Mouse (Mus musculus): ENCODE measurements around the gene Pold1. TPM values are rescaled to one million over a fixed set of nuclear protein-coding genes. Genes with fewer than 3 reads are reported as not detected.

Gene Pold1
- polyA plus RNA-seq (2015; fragmentation: Nextera tagmentation; extraction: Ambion mirVana): 101 and 105 TPM in 2 replicates

DNA sequence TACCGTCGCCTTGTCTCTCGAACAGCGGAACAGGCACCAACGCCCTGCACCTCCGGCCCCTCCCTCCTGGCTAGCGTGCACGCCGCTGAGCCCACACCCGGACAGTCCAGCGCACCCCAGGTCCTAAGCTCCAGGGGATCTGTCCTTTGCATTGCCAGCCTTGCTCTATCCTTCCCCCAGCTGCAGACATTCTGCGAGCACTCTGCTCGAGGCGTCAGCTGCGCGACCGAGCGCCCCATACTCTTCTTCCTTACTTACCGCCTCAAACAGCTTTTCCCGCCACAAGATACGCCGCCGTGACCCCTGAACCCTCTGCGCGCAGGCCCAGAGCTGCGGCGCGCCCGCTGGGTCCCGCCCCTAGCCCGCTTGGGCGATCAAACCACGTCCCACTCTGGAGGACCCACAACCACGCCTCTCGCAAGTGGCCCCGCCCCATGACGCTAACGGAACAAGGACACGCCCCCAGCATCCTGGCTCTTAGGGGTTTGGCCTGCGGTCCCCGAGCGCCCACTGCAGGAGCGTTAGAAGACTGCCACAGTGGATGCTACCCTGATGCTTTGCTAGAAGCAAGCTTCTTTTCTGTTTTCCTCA, at the start of gene Pold1:
Gene Pold1, minus strand, starts transcription at position 353 of the 591 bp plus-strand sequence.
- under 1% methylated on average over 43 of the region's 43 CpGs for WGBS
- Histone ChIP-seq H3K4me2 (replicated peaks) (peak within 1 kb of the TSS; percentile 85), H3K4me3 (peak within 1 kb of the TSS; percentile 66), H3K27me3 (no peaks in the 10 kb centered on the region), H3K9ac (peak within 1 kb of the TSS; percentile 78), H3K4me1 (peaks cover 22% of the 10 kb centered on the region), H3K9me3 (peaks cover 5% of the 10 kb centered on the region; the same call in 1 of the 2 replicates), H3K27ac (peak within 1 kb of the TSS; percentile 83), H3K36me3 (peaks cover 44% of the 10 kb centered on the region)
- peak; percentile 93 for ATAC-seq (ENCODE audit: low FRiP score, low read depth)

- Histone ChIP-seq H3K4me2 (replicated peaks) (no peak overlapping the region), H3K27me3 (peaks cover 46% of the 10 kb centered on the region), H3K27ac (no peak overlapping the region), H3K9me3 (no peaks in the 10 kb centered on the region), H3K36me3 (no peaks in the 10 kb centered on the region), H3K4me1 (peaks cover 6% of the 10 kb centered on the region), H3K4me3 (no peak overlapping the region), H3K9ac (no peak overlapping the region)
- no peak for ATAC-seq (ENCODE audit: low FRiP score, low read depth)
- WGBS: 86% methylated on average over 11 of the region's 12 CpGs
These were observed 49.7 kb upstream of the Pold1 start for GRCm38 (mm10) chr7:44598336-44598735.

GRCm38 (mm10) chr7:44597666-44598065, 49.0 kb upstream of the Pold1 start:
- WGBS: 89% methylated on average over 4 of the region's 4 CpGs
- Histone ChIP-seq H3K9me3 (no peaks in the 10 kb centered on the region), H3K27ac (no peak overlapping the region), H3K4me2 (replicated peaks) (no peak overlapping the region), H3K4me1 (peaks cover 9% of the 10 kb centered on the region), H3K4me3 (no peak overlapping the region), H3K36me3 (no peaks in the 10 kb centered on the region), H3K27me3 (peaks cover 46% of the 10 kb centered on the region), H3K9ac (no peak overlapping the region)
- ATAC-seq (ENCODE audit: low FRiP score, low read depth): no peak

DNA sequence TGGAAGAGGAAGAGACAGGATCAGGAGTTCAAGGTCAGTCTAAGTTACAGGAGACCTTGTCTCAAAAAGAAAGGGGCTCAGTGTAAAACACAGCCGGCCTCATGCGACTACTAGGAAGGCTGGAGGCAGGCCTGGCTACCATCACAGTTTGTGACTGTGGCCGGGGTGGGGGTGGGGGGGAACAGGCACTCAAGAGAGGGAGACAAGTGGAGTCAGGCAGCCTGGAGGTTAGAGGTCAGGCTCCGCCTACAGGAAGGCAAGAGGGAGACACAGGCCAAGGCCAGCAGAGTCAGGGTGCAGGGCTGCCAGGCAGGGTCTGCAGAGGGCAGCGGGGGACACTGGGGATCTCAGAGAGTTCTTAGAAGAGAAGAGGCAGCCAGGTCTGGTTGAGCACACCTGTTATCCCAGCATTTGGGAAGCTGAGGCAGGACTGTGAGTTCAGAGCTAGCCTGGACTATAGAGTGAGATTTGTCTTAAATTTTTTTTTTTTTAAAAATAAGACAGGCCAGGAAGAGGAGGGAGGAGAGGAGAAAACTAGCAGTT, 48.4 kb upstream of the Pold1 start:
- ATAC-seq (ENCODE audit: low FRiP score, low read depth): no peak

GRCm38 (mm10) chr7:44596051-44596450, 47.4 kb upstream of the Pold1 start:
- peaks cover 46% of the 10 kb centered on the region for H3K27me3 ChIP-seq
- ATAC-seq (ENCODE audit: low FRiP score, low read depth): no peak
- 92% methylated on average over 6 of the region's 6 CpGs for WGBS

More for the DNA sequence above, 48.4 kb upstream of the Pold1 start:
- Histone ChIP-seq H3K9me3 (no peaks in the 10 kb centered on the region), H3K27me3 (peaks cover 46% of the 10 kb centered on the region), H3K4me3 (no peak overlapping the region), H3K4me1 (peaks cover 9% of the 10 kb centered on the region), H3K27ac (no peak overlapping the region), H3K36me3 (no peaks in the 10 kb centered on the region), H3K9ac (no peak overlapping the region), H3K4me2 (replicated peaks) (no peak overlapping the region)
- WGBS: 46% methylated on average over 5 of the region's 5 CpGs

DNA sequence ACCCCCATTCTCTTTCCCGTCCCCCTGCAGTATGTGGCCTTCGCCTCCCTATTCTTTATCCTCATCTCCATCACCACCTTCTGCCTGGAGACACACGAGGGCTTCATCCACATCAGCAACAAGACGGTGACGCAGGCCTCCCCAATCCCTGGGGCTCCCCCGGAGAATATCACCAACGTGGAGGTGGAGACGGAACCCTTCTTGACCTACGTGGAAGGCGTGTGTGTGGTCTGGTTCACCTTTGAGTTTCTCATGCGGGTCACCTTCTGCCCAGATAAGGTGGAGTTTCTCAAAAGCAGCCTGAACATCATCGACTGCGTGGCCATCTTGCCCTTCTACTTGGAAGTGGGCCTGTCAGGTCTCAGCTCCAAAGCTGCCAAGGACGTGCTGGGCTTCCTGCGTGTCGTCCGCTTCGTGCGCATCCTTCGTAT, 46.5 kb upstream of the Pold1 start:
- 92% methylated on average over 20 of the region's 20 CpGs for WGBS
- Histone ChIP-seq H3K4me1 (peaks cover 21% of the 10 kb centered on the region), H3K9ac (no peak overlapping the region), H3K36me3 (no peaks in the 10 kb centered on the region), H3K4me3 (no peak overlapping the region), H3K4me2 (replicated peaks) (no peak overlapping the region), H3K9me3 (no peaks in the 10 kb centered on the region), H3K27ac (no peak overlapping the region), H3K27me3 (peaks cover 45% of the 10 kb centered on the region)
- ATAC-seq (ENCODE audit: low FRiP score, low read depth): no peak

More at GRCm38 (mm10) chr7:44596051-44596450, 47.4 kb upstream of the Pold1 start:
- Histone ChIP-seq H3K9ac (no peak overlapping the region), H3K27ac (no peak overlapping the region), H3K4me3 (no peak overlapping the region), H3K4me2 (replicated peaks) (no peak overlapping the region), H3K4me1 (peaks cover 18% of the 10 kb centered on the region), H3K9me3 (no peaks in the 10 kb centered on the region), H3K36me3 (no peaks in the 10 kb centered on the region)

GRCm38 (mm10) chr7:44594291-44594690, 45.6 kb upstream of the Pold1 start:
- Histone ChIP-seq H3K36me3 (no peaks in the 10 kb centered on the region), H3K9me3 (no peaks in the 10 kb centered on the region), H3K27me3 (peaks cover 51% of the 10 kb centered on the region), H3K4me1 (peaks cover 29% of the 10 kb centered on the region), H3K9ac (no peak overlapping the region), H3K4me2 (replicated peaks) (no peak overlapping the region), H3K27ac (no peak overlapping the region), H3K4me3 (no peak overlapping the region)
- 69% methylated on average over 6 of the region's 6 CpGs for WGBS
- no peak for ATAC-seq (ENCODE audit: low FRiP score, low read depth)

GRCm38 (mm10) chr7:44593775-44594174, 45.1 kb upstream of the Pold1 start:
- H3K36me3 ChIP-seq: no peaks in the 10 kb centered on the region
- no peak overlapping the region for H3K27ac ChIP-seq
- WGBS: under 1% methylated on average over 22 of the region's 22 CpGs
- H3K4me3 ChIP-seq: no peak overlapping the region
- H3K4me1 ChIP-seq: peaks cover 34% of the 10 kb centered on the region
- peak; percentile 14 for ATAC-seq (ENCODE audit: low FRiP score, low read depth)
- no peak overlapping the region for H3K9ac ChIP-seq
- H3K9me3 ChIP-seq: no peaks in the 10 kb centered on the region
- H3K4me2 ChIP-seq (replicated peaks): peak overlapping the region; percentile 27
- H3K27me3 ChIP-seq: peaks cover 56% of the 10 kb centered on the region

GRCm38 (mm10) chr7:44593051-44593450, 44.4 kb upstream of the Pold1 start:
- 4% methylated on average over 15 of the region's 15 CpGs for WGBS
- no peaks in the 10 kb centered on the region for H3K36me3 ChIP-seq
- H3K9me3 ChIP-seq: no peaks in the 10 kb centered on the region
- H3K4me2 ChIP-seq (replicated peaks): no peak overlapping the region
- no peak overlapping the region for H3K27ac ChIP-seq
- no peak overlapping the region for H3K9ac ChIP-seq
- peaks cover 63% of the 10 kb centered on the region for H3K27me3 ChIP-seq
- no peak overlapping the region; the same call in 1 of the 2 replicates for H3K4me3 ChIP-seq
- H3K4me1 ChIP-seq: peaks cover 41% of the 10 kb centered on the region
- ATAC-seq (ENCODE audit: low FRiP score, low read depth): no peak

GRCm38 (mm10) chr7:44591348-44592116, 42.9 kb upstream of the Pold1 start:
- Histone ChIP-seq H3K9me3 (no peaks in the 10 kb centered on the region), H3K36me3 (no peaks in the 10 kb centered on the region), H3K9ac (peak overlapping the region; percentile 62), H3K4me2 (replicated peaks) (peak overlapping the region; percentile 97), H3K4me1 (peaks cover 53% of the 10 kb centered on the region), H3K27me3 (peaks cover 78% of the 10 kb centered on the region), H3K4me3 (peak overlapping the region; percentile 60), H3K27ac (no peak overlapping the region)
- WGBS: under 1% methylated on average over 59 of the region's 60 CpGs
- no peak for ATAC-seq (ENCODE audit: low FRiP score, low read depth)

- Histone ChIP-seq H3K9ac (peak within 1 kb of the TSS; percentile 62), H3K9me3 (no peaks in the 10 kb centered on the region), H3K27me3 (peaks cover 87% of the 10 kb centered on the region), H3K27ac (no peak within 1 kb of the TSS), H3K4me1 (peaks cover 53% of the 10 kb centered on the region), H3K4me2 (replicated peaks) (peak within 1 kb of the TSS; percentile 97), H3K36me3 (no peaks in the 10 kb centered on the region), H3K4me3 (peak within 1 kb of the TSS; percentile 60)
- peak; percentile 94 for ATAC-seq (ENCODE audit: low FRiP score, low read depth)
- WGBS: under 1% methylated on average over 77 of the region's 80 CpGs
These were observed 42.0 kb upstream of the Pold1 start, which contains the start of gene Kcnc3 for GRCm38 (mm10) chr7:44590402-44591347. Gene Kcnc3 (plus strand): TSS chr7:44590664.
